Mouse (Mus musculus): ENCODE measurements at regions not wholly inside any gene's neighbourhood (a gene's known extent, or its start where the extent isn't known, plus 50 kb on each side); places are given as distances from the start of the nearest gene placed in this dataset.
A peak's percentile ranks its signal among the peaks of the same experiment; 100 is the strongest.

GRCm38 (mm10) chr4:53217608-53218290, 58.1 kb upstream of the Abca1 start:
- DNase-seq = peak; percentile 72

DNA sequence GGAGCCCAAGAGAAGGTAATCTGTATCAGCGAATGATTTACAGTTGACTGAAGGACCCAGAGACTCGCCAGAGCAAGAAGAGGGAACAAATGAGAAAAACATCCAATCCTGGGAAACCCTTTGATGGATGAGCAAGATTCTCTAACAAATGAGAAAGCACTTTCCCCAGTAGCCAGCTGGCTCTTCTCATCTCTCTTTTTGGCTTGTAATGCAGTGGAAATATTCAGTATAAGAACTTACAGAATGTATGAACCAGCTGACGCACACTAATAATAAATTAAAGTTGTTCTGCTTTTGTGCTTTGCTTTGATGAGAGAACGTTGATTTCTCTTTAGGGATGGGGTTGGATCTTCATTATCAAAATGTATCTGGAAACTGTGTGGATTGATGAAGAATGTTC, 52.8 kb upstream of the Abca1 start:
- no peak for DNase-seq

- no peak for DNase-seq
Measured at GRCm38 (mm10) chr4:53210685-53211084, 51.0 kb upstream of the Abca1 start.

Data from gastrocnemius, postnatal 10 days (tissue).